Mouse (Mus musculus) heart, embryonic 16.5 days (tissue): ENCODE data around the gene 3110082I17Rik. TPM values are rescaled to one million over a fixed set of nuclear protein-coding genes. Genes with fewer than 3 reads are reported as not detected.

ENCODE experiments used
- ATAC-seq: fragments of 200-750 bp; cut with Nextera tagmentation; replicated peaks from 2 replicates; pipeline ENCODE4 v1.8.0; 2017; ENCODE audit warnings: moderate number of reproducible peaks; ENCODE audit not compliant: insufficient read depth, low FRiP score; ENCODE audit errors: extremely low read depth
- H3K27ac ChIP-seq: fragments of 300-500 bp; sonication (generic); 2 replicates; pipeline ENCODE4 v1.5.1; 2014; ENCODE audit warnings: mild to moderate bottlenecking, low read length, control low read depth, moderate library complexity
- H3K27me3 ChIP-seq: fragments of 300-500 bp; sonication (generic); 2 replicates; pipeline ENCODE4 v1.6.1; 2014; ENCODE audit warnings: low read length, mixed read lengths; ENCODE audit not compliant: control insufficient read depth, insufficient read depth
- H3K36me3 ChIP-seq: fragments of 300-500 bp; sonication (generic); 2 replicates; pipeline ENCODE4 v1.6.1; 2014; ENCODE audit not compliant: control insufficient read depth, insufficient read depth
- H3K4me1 ChIP-seq: fragments of 300-500 bp; sonication (generic); 2 replicates; pipeline ENCODE4 v1.6.1; 2014; ENCODE audit warnings: low read length, mixed read lengths; ENCODE audit not compliant: control insufficient read depth, insufficient read depth
- H3K4me2 ChIP-seq: fragments of 300-500 bp; sonication (generic); 2 replicates; pipeline ENCODE4 v1.6.1; 2014; ENCODE audit warnings: low read depth, mild to moderate bottlenecking, control low read depth, low read length
- H3K4me3 ChIP-seq: fragments of 300-500 bp; sonication (generic); 2 replicates; pipeline ENCODE4 v1.5.1; 2014; ENCODE audit warnings: mild to moderate bottlenecking, control low read depth, low read length
- H3K9ac ChIP-seq: fragments of 300-500 bp; sonication (generic); 2 replicates; pipeline ENCODE4 v1.6.1; 2014; ENCODE audit warnings: low read length, control low read depth
- H3K9me3 ChIP-seq: fragments of 300-500 bp; sonication (generic); replicated peaks from 2 replicates; pipeline ENCODE4 v1.6.1; 2016; ENCODE audit warnings: low read length; ENCODE audit not compliant: control insufficient read depth
- WGBS: fragments of 180-500 bp; shearing (Covaris S2); extraction: QIAGEN DNeasy Blood & Tissue Kit; methylation state at CpG from one replicate; pipeline ENCODE4 v1.1.7; 2014; 5-methylcytosine and 5-hydroxymethylcytosine counted together
- polyA plus RNA-seq: library from polyadenylated mRNA; unstranded; fragments of >200 nt; fragmentation: Nextera tagmentation; extraction: Ambion mirVana; gene quantifications from 2 replicates; pipeline ENCODE4 v1.2.1, GENCODE M21; 2015

Gene 3110082I17Rik
- polyA plus RNA-seq, 1 experiment from 2014 or later = 17.2 TPM

GRCm38 (mm10) chr5:139326986-139327633 lies 133.2 kb downstream of the 3110082I17Rik start:
- peaks cover 31% of the 10 kb centered on the region for H3K27me3 ChIP-seq
- WGBS = 71% methylated on average over 7 of the region's 7 CpGs
- H3K4me2 ChIP-seq = no peak overlapping the region
- no peak overlapping the region for H3K27ac ChIP-seq
- H3K4me3 ChIP-seq = no peak overlapping the region
- no peak for ATAC-seq
- no peaks in the 10 kb centered on the region for H3K9me3 ChIP-seq
- H3K36me3 ChIP-seq = no peaks in the 10 kb centered on the region
- H3K9ac ChIP-seq = no peak overlapping the region
- peaks cover 18% of the 10 kb centered on the region for H3K4me1 ChIP-seq

GRCm38 (mm10) chr5:139326111-139326696 lies 134.1 kb downstream of the 3110082I17Rik start:
- H3K36me3 ChIP-seq = no peaks in the 10 kb centered on the region
- H3K27ac ChIP-seq = no peak overlapping the region
- WGBS = 67% methylated on average over 13 of the region's 13 CpGs
- peaks cover 11% of the 10 kb centered on the region for H3K4me1 ChIP-seq
- no peak overlapping the region for H3K9ac ChIP-seq
- ATAC-seq = no peak
- H3K4me3 ChIP-seq = no peak overlapping the region
- no peak overlapping the region for H3K4me2 ChIP-seq
- H3K9me3 ChIP-seq = no peaks in the 10 kb centered on the region
- peaks cover 31% of the 10 kb centered on the region for H3K27me3 ChIP-seq

GRCm38 (mm10) chr5:139325395-139325966 lies 134.8 kb downstream of the 3110082I17Rik start, which contains the start of gene Adap1:
TSS of gene Adap1 (minus strand) at chr5:139325622.
- peak; percentile 78 for ATAC-seq
- peaks cover 11% of the 10 kb centered on the region for H3K4me1 ChIP-seq
- peak within 1 kb of the TSS; percentile 81 for H3K9ac ChIP-seq
- H3K36me3 ChIP-seq = no peaks in the 10 kb centered on the region
- H3K27me3 ChIP-seq = peaks cover 31% of the 10 kb centered on the region
- peak within 1 kb of the TSS; percentile 73 for H3K4me3 ChIP-seq
- 3% methylated on average over 52 of the region's 61 CpGs for WGBS
- peak within 1 kb of the TSS; percentile 99 for H3K4me2 ChIP-seq
- H3K27ac ChIP-seq = no peak within 1 kb of the TSS
- no peaks in the 10 kb centered on the region for H3K9me3 ChIP-seq

- Histone ChIP-seq H3K36me3 (no peaks in the 10 kb centered on the region), H3K27ac (no peak overlapping the region), H3K9me3 (no peaks in the 10 kb centered on the region), H3K4me2 (peak overlapping the region; percentile 99), H3K4me1 (peaks cover 11% of the 10 kb centered on the region), H3K9ac (peak overlapping the region; percentile 81), H3K4me3 (peak overlapping the region; percentile 73), H3K27me3 (peaks cover 31% of the 10 kb centered on the region)
- ATAC-seq = peak; percentile 38
- 3% methylated on average over 39 of the region's 62 CpGs for WGBS
These were observed 135.5 kb downstream of the 3110082I17Rik start for GRCm38 (mm10) chr5:139324691-139325394.

- Histone ChIP-seq H3K36me3 (no peaks in the 10 kb centered on the region), H3K4me1 (peaks cover 11% of the 10 kb centered on the region), H3K9ac (no peak overlapping the region), H3K9me3 (no peaks in the 10 kb centered on the region), H3K27ac (no peak overlapping the region), H3K27me3 (peaks cover 31% of the 10 kb centered on the region), H3K4me2 (peak overlapping the region; percentile 99; the same call in 1 of the 2 replicates), H3K4me3 (no peak overlapping the region)
- peak; percentile 38; the same call in 1 of the 2 replicates for ATAC-seq
- 59% methylated on average over 5 of the region's 5 CpGs for WGBS
These were observed 136.3 kb downstream of the 3110082I17Rik start for GRCm38 (mm10) chr5:139324045-139324491.

GRCm38 (mm10) chr5:139323260-139323924 lies 136.9 kb downstream of the 3110082I17Rik start:
- ATAC-seq = no peak
- Histone ChIP-seq H3K4me3 (no peak overlapping the region), H3K27me3 (peaks cover 31% of the 10 kb centered on the region), H3K4me2 (no peak overlapping the region), H3K9me3 (no peaks in the 10 kb centered on the region), H3K27ac (no peak overlapping the region), H3K9ac (no peak overlapping the region), H3K4me1 (peaks cover 11% of the 10 kb centered on the region), H3K36me3 (no peaks in the 10 kb centered on the region)
- 73% methylated on average over 9 of the region's 9 CpGs for WGBS

GRCm38 (mm10) chr5:139321331-139321730 lies 139.0 kb downstream of the 3110082I17Rik start:
- H3K9ac ChIP-seq = no peak overlapping the region
- H3K9me3 ChIP-seq = no peaks in the 10 kb centered on the region
- H3K27ac ChIP-seq = no peak overlapping the region
- no peak overlapping the region for H3K4me3 ChIP-seq
- peaks cover 11% of the 10 kb centered on the region for H3K4me1 ChIP-seq
- no peak for ATAC-seq
- peaks cover 29% of the 10 kb centered on the region for H3K27me3 ChIP-seq
- H3K4me2 ChIP-seq = no peak overlapping the region
- WGBS = 71% methylated on average over 6 of the region's 6 CpGs
- H3K36me3 ChIP-seq = no peaks in the 10 kb centered on the region

GRCm38 (mm10) chr5:139320424-139320823 lies 139.9 kb downstream of the 3110082I17Rik start:
- Histone ChIP-seq H3K36me3 (no peaks in the 10 kb centered on the region), H3K27ac (no peak overlapping the region), H3K27me3 (peaks cover 19% of the 10 kb centered on the region), H3K9ac (no peak overlapping the region), H3K9me3 (no peaks in the 10 kb centered on the region), H3K4me2 (no peak overlapping the region), H3K4me3 (no peak overlapping the region), H3K4me1 (peaks cover 11% of the 10 kb centered on the region)
- ATAC-seq = no peak
- WGBS = 66% methylated on average over 7 of the region's 7 CpGs
